Mouse (Mus musculus): ENCODE measurements at regions not wholly inside any gene's neighbourhood (a gene's known extent, or its start where the extent isn't known, plus 50 kb on each side); places are given as distances from the start of the nearest gene placed in this dataset.
"Not testable (repeated sequence)": the region's sequence is repeated elsewhere in the genome, so short reads cannot be mapped to it uniquely, and the experiment has no call there.

GRCm38 (mm10) chr12:114564329-114564728, 1020.6 kb downstream of the Adam6a start:
- in situ Hi-C loops (cut with MboI; ENCODE audit: low pct_unique_long_range_greater_than_20kb) = no loop called here
- H3K27me3 ChIP-seq = no peaks in the 10 kb centered on the region
- ChIA-PET POLR2A (no interaction called here), CTCF (no interaction called here)
- DNase-seq (ENCODE audit: low read depth, low spot score) = no peak
- no peak for ATAC-seq
- no peak for TF ChIP-seq CTCF (IDR thresholded peaks at IDR 0.05)

- CTCF ChIA-PET = no interaction called here
- no peak for DNase-seq (ENCODE audit: low read depth, low spot score)
- in situ Hi-C loops (cut with MboI; ENCODE audit: low pct_unique_long_range_greater_than_20kb) = no loop called here
These were observed 1039.7 kb downstream of the Adam6a start for GRCm38 (mm10) chr12:114583371-114583770.

GRCm38 (mm10) chr12:114587227-114587626, 1043.5 kb downstream of the Adam6a start:
- no peak for TF ChIP-seq CTCF (IDR thresholded peaks at IDR 0.05)
- no peaks in the 10 kb centered on the region for H3K27me3 ChIP-seq
- ChIA-PET CTCF (no interaction called here), POLR2A (no interaction called here)
- DNase-seq (ENCODE audit: low read depth, low spot score) (no peak), ATAC-seq (no peak)
- in situ Hi-C loops (cut with MboI; ENCODE audit: low pct_unique_long_range_greater_than_20kb) = no loop called here

More at GRCm38 (mm10) chr12:114583371-114583770, 1039.7 kb downstream of the Adam6a start:
- no peaks in the 10 kb centered on the region for H3K27me3 ChIP-seq
- POLR2A ChIA-PET = no interaction called here
- no peak for TF ChIP-seq CTCF (IDR thresholded peaks at IDR 0.05)
- ATAC-seq = no peak

- ATAC-seq (no peak), DNase-seq (ENCODE audit: low read depth, low spot score) (no peak)
- H3K27me3 ChIP-seq = no peaks in the 10 kb centered on the region
- POLR2A ChIA-PET = no interaction called here
- in situ Hi-C loops (cut with MboI; ENCODE audit: low pct_unique_long_range_greater_than_20kb) = no loop called here
- CTCF ChIA-PET = no interaction called here
- no peak for TF ChIP-seq CTCF (IDR thresholded peaks at IDR 0.05)
These were observed 1054.0 kb downstream of the Adam6a start for GRCm38 (mm10) chr12:114597672-114598071.

- no peak for TF ChIP-seq CTCF (IDR thresholded peaks at IDR 0.05)
- POLR2A ChIA-PET = no interaction called here
These were observed 1065.5 kb downstream of the Adam6a start for GRCm38 (mm10) chr12:114609171-114609570.

GRCm38 (mm10) chr12:114612108-114612507, 1068.4 kb downstream of the Adam6a start:
- H3K27me3 ChIP-seq = no peaks in the 10 kb centered on the region
- CTCF ChIA-PET = no interaction called here
- TF ChIP-seq CTCF (IDR thresholded peaks at IDR 0.05) = no peak
- DNase-seq (ENCODE audit: low read depth, low spot score) (no peak), ATAC-seq (no peak)
- POLR2A ChIA-PET = no interaction called here
- in situ Hi-C loops (cut with MboI; ENCODE audit: low pct_unique_long_range_greater_than_20kb) = no loop called here

More at GRCm38 (mm10) chr12:114609171-114609570, 1065.5 kb downstream of the Adam6a start:
- CTCF ChIA-PET = no interaction called here
- no peaks in the 10 kb centered on the region for H3K27me3 ChIP-seq
- ATAC-seq (no peak), DNase-seq (ENCODE audit: low read depth, low spot score) (no peak)
- in situ Hi-C loops (cut with MboI; ENCODE audit: low pct_unique_long_range_greater_than_20kb) = no loop called here

- no peaks in the 10 kb centered on the region for H3K27me3 ChIP-seq
- no peak for TF ChIP-seq CTCF (IDR thresholded peaks at IDR 0.05)
- ATAC-seq (no peak), DNase-seq (ENCODE audit: low read depth, low spot score) (no peak)
- ChIA-PET POLR2A (no interaction called here), CTCF (no interaction called here)
- in situ Hi-C loops (cut with MboI; ENCODE audit: low pct_unique_long_range_greater_than_20kb) = no loop called here
These were observed 1071.5 kb downstream of the Adam6a start for GRCm38 (mm10) chr12:114615179-114615578.

- TF ChIP-seq CTCF (IDR thresholded peaks at IDR 0.05) = no peak
- ATAC-seq (no peak), DNase-seq (ENCODE audit: low read depth, low spot score) (no peak)
- ChIA-PET POLR2A (no interaction called here), CTCF (no interaction called here)
- in situ Hi-C loops (cut with MboI; ENCODE audit: low pct_unique_long_range_greater_than_20kb) = no loop called here
- no peaks in the 10 kb centered on the region for H3K27me3 ChIP-seq
These were observed 1072.0 kb downstream of the Adam6a start for GRCm38 (mm10) chr12:114615712-114616111.

- CTCF ChIA-PET = no interaction called here
- H3K27me3 ChIP-seq = no peaks in the 10 kb centered on the region
- DNase-seq (ENCODE audit: low read depth, low spot score) = no peak
- in situ Hi-C loops (cut with MboI; ENCODE audit: low pct_unique_long_range_greater_than_20kb) = loop anchor here (25.0 kb wide), 1 partner anchor 121 kb away; no protein-coding TSS in a partner anchor
- POLR2A ChIA-PET = no interaction called here
- no peak for ATAC-seq
- TF ChIP-seq CTCF (IDR thresholded peaks at IDR 0.05) = no peak
These were observed 1097.4 kb downstream of the Adam6a start for GRCm38 (mm10) chr12:114641089-114641488.

- TF ChIP-seq CTCF (IDR thresholded peaks at IDR 0.05) = no peak
- ChIA-PET CTCF (no interaction called here), POLR2A (no interaction called here)
- no peak for ATAC-seq
- DNase-seq (ENCODE audit: low read depth, low spot score) = no peak
- no peaks in the 10 kb centered on the region for H3K27me3 ChIP-seq
- in situ Hi-C loops (cut with MboI; ENCODE audit: low pct_unique_long_range_greater_than_20kb) = loop anchor here (25.0 kb wide), 1 partner anchor 116 kb away; no protein-coding TSS in a partner anchor
These were observed 1102.7 kb downstream of the Adam6a start for GRCm38 (mm10) chr12:114646372-114646771.

GRCm38 (mm10) chr12:114650432-114651101, 1106.9 kb downstream of the Adam6a start:
- H3K27me3 ChIP-seq = not testable (repeated sequence)

GRCm38 (mm10) chr12:114657134-114657533, 1113.4 kb downstream of the Adam6a start:
- POLR2A ChIA-PET; ATAC-seq; in situ Hi-C loops (cut with MboI; ENCODE audit: low pct_unique_long_range_greater_than_20kb): not testable (repeated sequence)

More at GRCm38 (mm10) chr12:114650432-114651101, 1106.9 kb downstream of the Adam6a start:
- ATAC-seq; CTCF ChIA-PET; in situ Hi-C loops (cut with MboI; ENCODE audit: low pct_unique_long_range_greater_than_20kb); POLR2A ChIA-PET; DNase-seq (ENCODE audit: low read depth, low spot score): not testable (repeated sequence)

More at GRCm38 (mm10) chr12:114657134-114657533, 1113.4 kb downstream of the Adam6a start:
- H3K27me3 ChIP-seq; CTCF ChIA-PET; DNase-seq (ENCODE audit: low read depth, low spot score): not testable (repeated sequence)

Data from Patski (cell line).